ENCODE assay signal across 8 mouse cellular contexts in the genomic region with DNA sequence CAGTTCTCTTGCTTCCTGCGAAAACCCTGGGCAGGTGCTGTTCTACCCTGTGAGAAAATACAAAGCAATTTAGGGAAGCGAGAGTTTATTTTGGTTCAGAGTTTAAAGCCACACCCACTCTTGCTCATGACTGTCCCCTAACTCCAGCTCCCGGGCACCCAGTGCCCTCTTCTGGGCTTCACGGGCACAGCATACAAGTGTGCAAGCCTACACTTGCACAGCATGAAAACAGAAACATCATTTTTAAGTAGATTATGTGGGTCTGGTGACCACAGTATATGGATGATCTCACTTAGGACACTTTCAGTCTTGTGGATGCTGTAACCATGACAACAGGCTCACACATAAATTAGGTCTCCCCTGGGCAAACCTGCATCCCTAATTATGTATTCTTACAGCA.
A peak's percentile ranks its signal among the peaks of the same experiment; 100 is the strongest.
DNase-seq lines count a peak whose midpoint lies in the region; ATAC-seq and TF ChIP-seq lines count a peak whose summit lies in the region.

No protein-coding gene starts in this region.

- no peak for TF ChIP-seq EP300 in liver, embryonic 14.5 days (IDR thresholded peaks at IDR 0.05; ENCODE audit: low read depth)

- DNase-seq in layer of hippocampus, adult 9-11 months: peak; percentile 9
- DNase-seq in layer of hippocampus, adult 11-12 months (ENCODE audit: low spot score): no peak
- DNase-seq in brain, adult 2 months (ENCODE audit: low read depth, low spot score): peak; percentile 43
- DNase-seq in liver, embryonic 14.5 days (ENCODE audit: low read depth in 3 of 3, low spot score in 3 of 3): peak in 1 of 3 experiments; percentile 26
- peak; percentile 35 to 49 for DNase-seq in spleen, adult 18-20 months
- no peak for DNase-seq in cerebellum, adult 18-20 months
- no peak for DNase-seq in gastrocnemius, adult 8-10 months (ENCODE audit: low spot score in 2 of 2)
- DNase-seq in heart, postnatal 36 days: no peak

- no peak overlapping the region for H3K9ac ChIP-seq in liver, embryonic 14.5 days (replicated peaks)

- ATAC-seq in liver, embryonic 14.5 days (ENCODE audit: insufficient read depth): peak; percentile 26; the same call in 1 of the 2 replicates

- H3K9me3 ChIP-seq in liver, embryonic 14.5 days (ENCODE audit: control insufficient read depth, low read length): no peaks in the 10 kb centered on the region

- no peak overlapping the region for H3K4me2 ChIP-seq in liver, embryonic 14.5 days (ENCODE audit: low read depth)

- TF ChIP-seq CTCF in liver, embryonic 14.5 days (IDR thresholded peaks at IDR 0.05; ENCODE audit: low read depth): peak; percentile 39

- H3K27ac ChIP-seq in liver, embryonic 14.5 days: no peak overlapping the region

- H3K4me1 ChIP-seq in liver, embryonic 14.5 days (replicated peaks; ENCODE audit: control insufficient read depth in 2 of 2, insufficient read depth in 2 of 2, low read length in 1 of 2): no peaks in the 10 kb centered on the region

- intact Hi-C loops in heart, postnatal 36 days (cut with DNase I): no loop called here

- 32% methylated on average over 4 of the region's 4 CpGs for WGBS in liver, embryonic 14.5 days (ENCODE audit: insufficient replicate concordance)

- no peak overlapping the region for H3K4me3 ChIP-seq in liver, embryonic 14.5 days (ENCODE audit: insufficient read depth in 1 of 2, low read depth in 2 of 2, low read length in 2 of 2)

- no peaks in the 10 kb centered on the region for H3K36me3 ChIP-seq in liver, embryonic 14.5 days (replicated peaks; ENCODE audit: control insufficient read depth, insufficient read depth, low read depth)

- no peaks in the 10 kb centered on the region for H3K27me3 ChIP-seq in liver, embryonic 14.5 days (ENCODE audit: control insufficient read depth, insufficient read depth, low read length)

Comparison
In these comparisons a context has a peak if more than half of its experiments do, and no peak if none do; other contexts are left out.
1. DNase-seq: peak in layer of hippocampus, adult 9-11 months (single experiment), brain, adult 2 months (single experiment) and spleen, adult 18-20 months (2 of 2); none in layer of hippocampus, adult 11-12 months (single experiment), cerebellum, adult 18-20 months (0 of 2), gastrocnemius, adult 8-10 months (0 of 2) and heart, postnatal 36 days (0 of 2).